Mouse (Mus musculus) hindbrain, embryonic 10.5 days (tissue): Measurements from ENCODE around the gene Sox6. TPM values are rescaled to one million over a fixed set of nuclear protein-coding genes. Genes with fewer than 3 reads are reported as not detected.
A peak's percentile ranks its signal among the peaks of the same experiment; 100 is the strongest.
"Not testable (repeated sequence)": the region's sequence is repeated elsewhere in the genome, so short reads cannot be mapped to it uniquely, and the experiment has no call there.

ENCODE experiments used
- DNase-seq: peaks from one replicate; pipeline ENCODE4 v3.0.0-alpha.2; 2017; ENCODE audit warnings: low spot score
- H3K27ac ChIP-seq: fragments of 300-500 bp; sonication (generic); 2 replicates; pipeline ENCODE4 v1.5.1; 2016; ENCODE audit warnings: mild to moderate bottlenecking, moderate library complexity
- H3K27me3 ChIP-seq: fragments of 300-500 bp; sonication (generic); 2 replicates; pipeline ENCODE4 v1.6.1; 2016; ENCODE audit warnings: mild to moderate bottlenecking; ENCODE audit not compliant: poor library complexity, insufficient read depth, severe bottlenecking
- H3K36me3 ChIP-seq: fragments of 300-500 bp; sonication (generic); 2 replicates; pipeline ENCODE4 v1.6.1; 2016; ENCODE audit warnings: mild to moderate bottlenecking, moderate library complexity
- H3K4me1 ChIP-seq: fragments of 300-500 bp; sonication (generic); replicated peaks from 2 replicates; pipeline ENCODE4 v1.6.1; 2016; ENCODE audit warnings: mild to moderate bottlenecking
- H3K4me3 ChIP-seq: fragments of 300-500 bp; sonication (generic); 2 replicates; pipeline ENCODE4 v1.5.1; 2016; ENCODE audit warnings: mild to moderate bottlenecking, moderate library complexity
- H3K9me3 ChIP-seq: fragments of 300-500 bp; sonication (generic); 2 replicates; pipeline ENCODE4 v1.6.1; 2016; ENCODE audit warnings: mild to moderate bottlenecking, moderate library complexity
- WGBS: fragments of 180-500 bp; shearing (Covaris S2); methylation state at CpG from one replicate; pipeline ENCODE4 v1.1.7; 2016; 5-methylcytosine and 5-hydroxymethylcytosine counted together
- polyA plus RNA-seq: library from polyadenylated mRNA; unstranded; fragments of >200 nt; fragmentation: Nextera tagmentation; extraction: Ambion mirVana; gene quantifications from 2 replicates; pipeline ENCODE4 v1.2.1, GENCODE M21; 2016

Sox6 gene
- polyA plus RNA-seq, result 20.3 and 22.5 TPM in 2 replicates

- under 1% methylated on average over 11 of the region's 11 CpGs for WGBS
- no peaks in the 10 kb centered on the region for H3K9me3 ChIP-seq
- H3K36me3 ChIP-seq, result no peaks in the 10 kb centered on the region
- H3K27me3 ChIP-seq, result peaks cover 86% of the 10 kb centered on the region
- H3K27ac ChIP-seq, result peak within 1 kb of the TSS; percentile 72
- H3K4me1 ChIP-seq, result peaks cover 54% of the 10 kb centered on the region
- H3K4me3 ChIP-seq, result peak within 1 kb of the TSS; percentile 64
- DNase-seq, result peak; percentile 43
Observed at GRCm38 (mm10) chr7:116038511-116038910, at the start of gene Sox6. Gene Sox6, minus strand, starts transcription at chr7:116038796.

GRCm38 (mm10) chr7:116084366-116084765 lies 45.8 kb upstream of the Sox6 start, which contains the start of gene Gm4353:
Gene Gm4353, minus strand, starts transcription at chr7:116084635.
- WGBS, result 94% methylated on average over 11 of the region's 11 CpGs
- not testable (repeated sequence) for H3K9me3 ChIP-seq, H3K27ac ChIP-seq, H3K4me3 ChIP-seq, H3K36me3 ChIP-seq, H3K4me1 ChIP-seq, DNase-seq, H3K27me3 ChIP-seq

GRCm38 (mm10) chr7:116060739-116061138 lies 22.1 kb upstream of the Sox6 start:
- 58% methylated on average over 1 of the region's 1 CpGs for WGBS
- Histone ChIP-seq H3K27ac (no peak overlapping the region), H3K27me3 (no peaks in the 10 kb centered on the region), H3K36me3 (no peaks in the 10 kb centered on the region), H3K4me1 (no peaks in the 10 kb centered on the region), H3K4me3 (no peak overlapping the region), H3K9me3 (no peaks in the 10 kb centered on the region)
- no peak for DNase-seq

GRCm38 (mm10) chr7:116040470-116041019 lies 1.9 kb upstream of the Sox6 start:
- peaks cover 37% of the 10 kb centered on the region for H3K4me1 ChIP-seq
- H3K4me3 ChIP-seq, result peak overlapping the region; percentile 64
- H3K9me3 ChIP-seq, result no peaks in the 10 kb centered on the region
- peaks cover 68% of the 10 kb centered on the region for H3K27me3 ChIP-seq
- H3K36me3 ChIP-seq, result no peaks in the 10 kb centered on the region
- 16% methylated on average over 15 of the region's 15 CpGs for WGBS
- no peak overlapping the region for H3K27ac ChIP-seq
- DNase-seq, result no peak

- DNase-seq, result peak; percentile 85
- peak overlapping the region; percentile 72 for H3K27ac ChIP-seq
- WGBS, result under 1% methylated on average over 48 of the region's 48 CpGs
- no peaks in the 10 kb centered on the region for H3K9me3 ChIP-seq
- H3K4me1 ChIP-seq, result peaks cover 41% of the 10 kb centered on the region
- H3K4me3 ChIP-seq, result peak overlapping the region; percentile 64
- H3K27me3 ChIP-seq, result peaks cover 75% of the 10 kb centered on the region
- no peaks in the 10 kb centered on the region for H3K36me3 ChIP-seq
Observed at GRCm38 (mm10) chr7:116039538-116040466, 1.2 kb upstream of the Sox6 start.

- no peak for DNase-seq
- peaks cover 80% of the 10 kb centered on the region for H3K27me3 ChIP-seq
- WGBS, result under 1% methylated on average over 11 of the region's 11 CpGs
- H3K4me1 ChIP-seq, result peaks cover 47% of the 10 kb centered on the region
- peak within 1 kb of the TSS; percentile 72 for H3K27ac ChIP-seq
- peak within 1 kb of the TSS; percentile 64 for H3K4me3 ChIP-seq
- H3K9me3 ChIP-seq, result no peaks in the 10 kb centered on the region
- H3K36me3 ChIP-seq, result no peaks in the 10 kb centered on the region
Observed at GRCm38 (mm10) chr7:116039196-116039537, 571 bp upstream of the Sox6 start, which contains the start of gene 1110004F10Rik. Gene 1110004F10Rik, plus strand, starts transcription at chr7:116039397.

GRCm38 (mm10) chr7:116038024-116038423 lies 572 bp downstream of the Sox6 start:
- 1% methylated on average over 13 of the region's 13 CpGs for WGBS
- Histone ChIP-seq H3K27ac (no peak overlapping the region), H3K4me3 (0 out of 2 replicates have a peak overlapping the region, but pooled peaks have one; percentile 9), H3K4me1 (peaks cover 58% of the 10 kb centered on the region), H3K9me3 (no peaks in the 10 kb centered on the region), H3K27me3 (peaks cover 86% of the 10 kb centered on the region), H3K36me3 (no peaks in the 10 kb centered on the region)
- peak; percentile 23 for DNase-seq

- Histone ChIP-seq H3K27me3 (peaks cover 79% of the 10 kb centered on the region), H3K4me1 (peaks cover 59% of the 10 kb centered on the region), H3K27ac (no peak overlapping the region), H3K9me3 (no peaks in the 10 kb centered on the region), H3K4me3 (no peak overlapping the region), H3K36me3 (no peaks in the 10 kb centered on the region)
- 9% methylated on average over 18 of the region's 18 CpGs for WGBS
- peak; percentile 41 for DNase-seq
Observed at GRCm38 (mm10) chr7:116036591-116037555, 1.7 kb downstream of the Sox6 start.

GRCm38 (mm10) chr7:116035504-116035903 lies 3.1 kb downstream of the Sox6 start:
- Histone ChIP-seq H3K27ac (no peak overlapping the region), H3K4me3 (no peak overlapping the region), H3K9me3 (no peaks in the 10 kb centered on the region), H3K27me3 (peaks cover 68% of the 10 kb centered on the region), H3K36me3 (no peaks in the 10 kb centered on the region), H3K4me1 (peaks cover 71% of the 10 kb centered on the region)
- 19% methylated on average over 4 of the region's 4 CpGs for WGBS
- DNase-seq, result no peak

- Histone ChIP-seq H3K9me3 (no peaks in the 10 kb centered on the region), H3K4me1 (peaks cover 69% of the 10 kb centered on the region), H3K36me3 (no peaks in the 10 kb centered on the region), H3K4me3 (peak overlapping the region; percentile 67), H3K27ac (peak overlapping the region; percentile 95), H3K27me3 (peaks cover 69% of the 10 kb centered on the region)
- DNase-seq, result peak; percentile 88
- under 1% methylated on average over 25 of the region's 25 CpGs for WGBS
Observed at GRCm38 (mm10) chr7:116034282-116034758, 4.3 kb downstream of the Sox6 start.

GRCm38 (mm10) chr7:116033371-116034241 lies 5.0 kb downstream of the Sox6 start:
- under 1% methylated on average over 54 of the region's 54 CpGs for WGBS
- DNase-seq, result peak; percentile 77
- Histone ChIP-seq H3K9me3 (no peaks in the 10 kb centered on the region), H3K36me3 (no peaks in the 10 kb centered on the region), H3K4me3 (peak overlapping the region; percentile 67), H3K27ac (peak overlapping the region; percentile 95), H3K27me3 (peaks cover 62% of the 10 kb centered on the region), H3K4me1 (peaks cover 62% of the 10 kb centered on the region)
